Mouse (Mus musculus) E14TG2a.4 (cell line): ENCODE measurements around the gene Gjb6.

ENCODE experiments used
- CTCF ChIP-seq: conservative IDR thresholded peaks from 2 replicates; pipeline ENCODE4 v1.5.1; 2014; ENCODE audit warnings: low read length
- POU5F1 ChIP-seq: IDR thresholded peaks from 2 replicates; pipeline ENCODE4 v1.6.1; 2014; ENCODE audit warnings: low read length, borderline replicate concordance

GRCm38 (mm10) chr14:57115823-57116544, 17.4 kb downstream of the Gjb6 start, which contains the start of gene Gm4491:
- TF ChIP-seq CTCF: no peak
- no peak for TF ChIP-seq POU5F1
